Mouse (Mus musculus): Measurements from ENCODE around the gene Olfr283.
"Not testable (repeated sequence)": the region's sequence is repeated elsewhere in the genome, so short reads cannot be mapped to it uniquely, and the experiment has no call there.

Gene Olfr283

DNA sequence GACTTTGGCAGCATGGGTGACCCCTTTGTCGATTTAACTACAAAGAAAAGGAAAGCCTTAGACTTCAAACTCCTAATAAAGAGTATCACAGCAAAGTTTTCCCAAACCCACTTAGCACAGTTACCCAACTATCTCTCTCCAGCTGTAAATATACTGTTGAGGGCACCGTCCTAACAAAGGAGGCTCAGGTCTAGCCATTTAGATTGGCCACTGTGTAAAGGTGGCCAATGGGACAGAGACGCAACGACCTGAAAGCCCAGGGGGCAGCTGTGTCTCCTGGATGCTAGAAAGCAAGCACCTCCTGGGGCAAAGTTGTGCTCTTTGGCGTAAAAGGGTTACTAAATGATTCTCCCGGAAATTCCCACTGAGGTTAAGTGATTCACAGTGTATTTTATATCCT lies at the start of gene Olfr283:
Gene Olfr283, minus strand, starts transcription at position 101 of the 400 bp plus-strand sequence.
- no peak for DNase-seq (ENCODE audit: low read depth, low spot score)

GRCm38 (mm10) chr15:98425188-98425587 lies 44.4 kb upstream of the Olfr283 start:
- no peak for DNase-seq (ENCODE audit: low read depth, low spot score)

- DNase-seq (ENCODE audit: low read depth, low spot score), result no peak
These were observed 44.0 kb upstream of the Olfr283 start for GRCm38 (mm10) chr15:98424753-98425152.

DNA sequence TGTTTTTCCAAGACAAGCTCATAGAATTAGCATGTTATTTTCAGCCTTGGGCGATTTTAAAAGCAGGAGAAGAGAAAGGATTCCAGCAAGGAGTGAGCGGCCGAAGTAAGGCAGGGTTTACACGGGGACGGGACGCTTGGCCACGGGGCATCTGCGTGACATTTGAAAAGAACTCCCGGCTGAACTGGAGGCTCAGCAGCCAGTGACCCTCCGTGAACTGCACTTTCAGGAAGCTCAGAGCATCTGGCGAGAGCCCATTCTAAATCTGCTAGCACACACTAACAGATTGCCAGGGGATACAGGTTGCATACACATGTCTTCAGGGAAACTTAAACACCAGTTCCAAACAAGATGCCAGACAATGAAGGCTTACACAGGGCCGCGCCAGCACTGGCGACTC lies 43.6 kb upstream of the Olfr283 start:
- no peak for DNase-seq (ENCODE audit: low read depth, low spot score)

GRCm38 (mm10) chr15:98420897-98421296 lies 40.2 kb upstream of the Olfr283 start:
- DNase-seq (ENCODE audit: low read depth, low spot score), result no peak

DNA sequence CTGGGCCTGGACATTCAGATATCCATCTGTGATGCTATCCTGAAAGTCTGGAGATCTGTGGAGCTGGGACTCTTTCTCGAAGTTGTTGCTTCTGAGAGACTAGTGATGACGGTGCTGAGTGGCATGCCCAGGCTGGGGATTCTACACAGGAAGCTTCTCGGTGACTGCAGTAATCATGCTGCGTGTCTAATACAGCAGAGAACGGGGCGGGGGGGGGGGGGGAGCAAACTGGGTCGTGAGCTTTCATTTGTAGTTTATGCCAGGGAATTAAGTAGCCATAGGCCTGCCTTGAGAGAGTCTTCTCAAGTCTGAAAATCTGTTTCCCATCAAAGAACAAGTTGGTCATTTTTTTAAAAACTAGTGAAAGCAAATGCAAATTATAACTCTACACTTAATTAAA lies 37.4 kb upstream of the Olfr283 start:
- DNase-seq (ENCODE audit: low read depth, low spot score), result no peak

DNA sequence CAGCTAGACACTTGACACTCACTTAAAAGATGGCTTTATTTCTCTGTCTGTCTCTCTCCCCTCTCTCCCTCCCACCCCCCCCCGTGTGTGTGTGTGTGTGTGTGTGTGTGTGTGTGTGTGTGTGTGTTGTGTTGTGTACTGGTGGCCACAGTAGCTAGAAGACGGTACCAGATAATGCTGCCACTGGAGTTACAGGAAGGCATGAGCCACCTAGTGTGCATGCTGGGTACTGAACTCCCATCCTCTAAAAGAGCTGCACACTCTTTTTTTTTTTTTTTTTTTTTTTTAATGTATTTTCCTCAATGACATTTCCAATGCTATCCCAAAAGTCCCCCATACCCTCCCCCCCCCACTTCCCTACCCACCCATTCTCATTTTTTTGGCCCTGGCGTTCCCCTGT lies 36.5 kb upstream of the Olfr283 start:
- DNase-seq (ENCODE audit: low read depth, low spot score), result peak; percentile 31

DNA sequence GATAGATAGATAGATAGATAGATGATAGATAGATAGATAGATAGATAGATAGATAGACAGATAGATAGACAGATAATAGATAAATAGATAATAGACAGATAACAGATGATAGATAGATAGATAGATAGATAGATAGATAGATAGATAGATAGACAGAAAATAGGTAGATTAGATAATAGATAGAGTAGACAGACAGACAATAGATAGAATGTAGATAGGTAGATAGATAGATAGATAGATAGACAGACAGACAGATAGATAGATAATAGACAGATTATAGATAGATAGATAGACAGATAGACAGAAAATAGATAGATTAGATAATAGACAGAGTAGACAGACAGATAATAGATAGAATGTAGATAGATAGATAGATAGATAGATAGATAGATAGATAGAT lies 36.1 kb upstream of the Olfr283 start:
- DNase-seq (ENCODE audit: low read depth, low spot score), result not testable (repeated sequence)

DNA sequence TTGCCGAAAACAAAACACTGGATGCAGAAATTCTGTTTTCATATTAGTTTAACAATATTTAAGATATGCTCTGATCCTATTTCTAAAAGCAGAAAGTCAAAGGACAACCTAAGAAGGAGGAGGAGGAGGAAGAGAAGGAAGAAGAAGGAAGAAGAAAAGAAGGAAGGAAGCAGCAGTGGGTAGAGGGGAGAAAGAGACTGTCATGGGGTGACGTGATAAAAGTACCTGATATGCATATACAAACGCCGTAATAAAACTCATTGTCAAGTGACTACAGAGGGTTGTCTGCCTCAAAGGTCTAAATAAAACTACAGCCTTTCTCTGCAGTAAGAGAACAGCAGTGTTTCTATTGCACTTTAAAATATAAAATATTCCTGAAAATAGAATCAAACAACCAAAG lies 35.2 kb upstream of the Olfr283 start:
- no peak for DNase-seq (ENCODE audit: low read depth, low spot score)

DNA sequence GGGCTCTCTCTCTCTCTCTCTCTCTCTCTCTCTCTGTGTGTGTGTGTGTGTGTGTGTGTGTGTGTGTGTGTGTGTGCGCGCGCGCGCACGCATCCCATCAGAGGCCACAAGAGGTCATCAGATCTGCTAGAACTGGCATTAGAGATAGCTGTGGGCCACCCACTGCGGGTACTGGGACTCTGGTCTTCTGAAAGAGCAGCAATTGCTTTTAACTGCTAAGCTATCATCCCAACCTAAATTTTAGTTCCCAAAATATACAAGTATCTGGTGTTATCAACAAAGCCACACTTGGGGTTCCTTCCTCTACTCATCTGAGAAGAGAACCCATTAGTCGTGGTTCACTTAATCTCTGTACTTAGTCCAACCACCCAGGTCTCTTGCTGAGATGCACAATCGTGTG lies 29.5 kb upstream of the Olfr283 start:
- no peak for DNase-seq (ENCODE audit: low read depth, low spot score)

GRCm38 (mm10) chr15:98409635-98410034 lies 28.9 kb upstream of the Olfr283 start:
- no peak for DNase-seq (ENCODE audit: low read depth, low spot score)

GRCm38 (mm10) chr15:98408406-98409060 lies 27.8 kb upstream of the Olfr283 start:
- no peak for DNase-seq (ENCODE audit: low read depth, low spot score)

DNA sequence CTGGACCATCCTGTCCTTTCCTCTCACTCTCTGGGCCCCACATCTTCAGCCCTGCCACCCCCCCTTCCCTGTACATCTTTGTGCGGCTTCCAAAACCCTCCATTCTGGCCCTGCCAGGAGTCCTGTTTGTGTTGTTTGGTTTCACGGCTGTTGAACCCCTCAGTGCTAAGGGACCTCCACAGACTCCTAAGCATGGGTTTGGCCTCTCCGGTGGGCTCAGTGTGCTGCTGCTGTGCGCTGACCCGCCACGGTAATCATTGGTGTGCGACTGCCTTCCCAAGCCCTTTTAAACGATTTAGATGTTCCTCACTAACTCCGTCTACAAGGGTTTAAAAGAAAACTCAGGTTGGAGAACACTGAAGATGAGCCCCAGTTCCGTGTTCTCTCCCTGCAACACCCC lies 21.6 kb upstream of the Olfr283 start:
- no peak for DNase-seq (ENCODE audit: low read depth, low spot score)

GRCm38 (mm10) chr15:98397136-98397535 lies 16.4 kb upstream of the Olfr283 start:
- DNase-seq (ENCODE audit: low read depth, low spot score), result no peak

- no peak for DNase-seq (ENCODE audit: low read depth, low spot score)
These were observed 11.1 kb upstream of the Olfr283 start for GRCm38 (mm10) chr15:98391903-98392187.

GRCm38 (mm10) chr15:98391081-98391902 lies 10.5 kb upstream of the Olfr283 start:
- no peak for DNase-seq (ENCODE audit: low read depth, low spot score)

GRCm38 (mm10) chr15:98389796-98390195 lies 9.1 kb upstream of the Olfr283 start:
- peak; percentile 31 for DNase-seq (ENCODE audit: low read depth, low spot score)

DNA sequence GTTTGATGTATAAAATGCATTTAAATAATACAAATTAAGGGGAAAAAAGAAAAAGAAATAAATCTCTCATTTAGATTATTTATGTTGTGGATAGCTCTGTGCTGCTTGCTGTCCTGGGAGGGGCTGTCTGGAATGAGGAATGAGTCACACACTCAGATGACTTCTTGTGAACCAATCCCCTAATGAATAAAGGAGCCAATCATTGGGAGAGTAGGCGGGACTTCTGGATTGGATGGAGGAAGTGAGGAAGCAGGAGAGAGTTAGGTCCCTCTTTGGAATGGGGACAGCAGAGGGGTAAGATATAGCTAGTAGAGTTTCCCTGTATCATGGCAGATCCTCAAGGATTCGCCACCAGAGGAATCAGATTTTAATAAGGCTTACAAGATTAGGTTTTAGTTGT lies 6.9 kb upstream of the Olfr283 start:
- DNase-seq (ENCODE audit: low read depth, low spot score), result no peak

GRCm38 (mm10) chr15:98378209-98378608 lies 2.5 kb downstream of the Olfr283 start:
- DNase-seq (ENCODE audit: low read depth, low spot score), result no peak

DNA sequence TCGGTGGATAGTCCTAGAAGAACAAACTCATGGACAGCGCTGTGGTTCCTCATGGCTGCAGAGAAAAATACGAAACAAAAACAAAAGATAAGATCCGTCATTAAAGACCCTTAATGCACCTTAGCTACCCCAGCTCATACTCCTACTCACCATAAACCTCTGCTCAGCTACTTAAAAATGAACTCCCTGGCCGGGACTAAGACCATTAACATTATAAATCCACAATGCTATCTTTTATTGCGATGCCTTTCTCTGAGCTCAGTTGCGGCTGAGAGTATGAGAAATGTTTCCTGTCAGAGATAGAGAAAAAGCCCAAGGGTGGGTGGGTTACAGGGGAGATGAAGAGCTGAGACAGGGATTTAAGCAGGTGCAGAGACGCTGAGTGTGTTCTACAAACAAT lies 39.9 kb downstream of the Olfr283 start, which contains the start of gene Olfr284:
Gene Olfr284, minus strand, starts transcription at position 101 of the 400 bp plus-strand sequence.
- DNase-seq (ENCODE audit: low read depth, low spot score), result no peak

Measured in CD4-positive helper T cell, adult 2 months (primary cell).